Mouse (Mus musculus) cerebellum, adult 2 months (tissue): ENCODE measurements around the gene Rsrp1. TPM values are rescaled to one million over a fixed set of nuclear protein-coding genes. Genes with fewer than 3 reads are reported as not detected.

ENCODE experiments used
- DNase-seq, 2 experiments: peaks; one replicate each; pipeline ENCODE4 v3.0.0; 2021
- H3K27ac ChIP-seq: fragments of 200-500 bp; 2 replicates; pipeline ENCODE4 v1.5.1; 2012; ENCODE audit warnings: low read length, control low read depth, inconsistent platforms; ENCODE audit not compliant: insufficient read depth
- H3K27me3 ChIP-seq: fragments of 200-500 bp; 2 replicates; pipeline ENCODE4 v1.6.1; 2012; ENCODE audit warnings: inconsistent platforms, mild to moderate bottlenecking, low read length, moderate library complexity; ENCODE audit not compliant: control insufficient read depth, insufficient read depth
- H3K4me1 ChIP-seq: fragments of 200-500 bp; 2 replicates; pipeline ENCODE4 v1.6.1; 2011; ENCODE audit warnings: low read length; ENCODE audit not compliant: control insufficient read depth, insufficient read depth
- H3K4me3 ChIP-seq: fragments of 200-500 bp; replicated peaks from 2 replicates; pipeline ENCODE3; 2011; ENCODE audit warnings: mild to moderate bottlenecking, low read depth, low read length, control low read depth; ENCODE audit not compliant: insufficient read depth
- CTCF ChIP-seq: fragments of 200-500 bp; IDR thresholded peaks from 2 replicates; pipeline ENCODE4 v1.5.1; 2011; ENCODE audit warnings: low read depth, mild to moderate bottlenecking, control low read depth, low read length, moderate library complexity, borderline replicate concordance; ENCODE audit not compliant: insufficient read depth
- POLR2A ChIP-seq: fragments of 200-500 bp; IDR thresholded peaks from 2 replicates; pipeline ENCODE4 v1.6.1; 2011; ENCODE audit warnings: low read length, control low read depth, borderline replicate concordance; ENCODE audit not compliant: insufficient read depth
- WGBS: fragments of 180-500 bp; shearing (Covaris S2); methylation state at CpG from one replicate; pipeline ENCODE4 v1.1.7; 2018; 5-methylcytosine and 5-hydroxymethylcytosine counted together
- polyA plus RNA-seq: library from polyadenylated mRNA; depleted of rRNA; stranded (reverse); fragments of >200 nt; gene quantifications from 2 replicates; pipeline ENCODE4 v1.2.3, GENCODE M21; 2012; rRNA removed

Rsrp1 gene
- polyA plus RNA-seq, result 478 and 508 TPM in 2 replicates

- WGBS, result under 1% methylated on average over 64 of the region's 64 CpGs
- TF ChIP-seq CTCF (no peak), POLR2A (peak; percentile 100)
- no peaks in the 10 kb centered on the region for H3K27me3 ChIP-seq
These were observed at the start of gene Rsrp1 for GRCm38 (mm10) chr4:134923258-134924018. Rsrp1 (plus strand) TSS chr4:134923592.

GRCm38 (mm10) chr4:134876171-134876570, 47.2 kb upstream of the Rsrp1 start:
- 0 out of 2 replicates have a peak, but pooled peaks cover 4% of the 10 kb centered on the region for H3K4me1 ChIP-seq
- 87% methylated on average over 9 of the region's 9 CpGs for WGBS
- DNase-seq, result no peak
- TF ChIP-seq CTCF (no peak), POLR2A (no peak)
- H3K4me3 ChIP-seq, result no peak overlapping the region
- no peaks in the 10 kb centered on the region for H3K27me3 ChIP-seq
- no peak overlapping the region for H3K27ac ChIP-seq

More at GRCm38 (mm10) chr4:134923258-134924018, at the start of gene Rsrp1:
- Histone ChIP-seq H3K27ac (peak within 1 kb of the TSS; percentile 98), H3K4me3 (peak within 1 kb of the TSS; percentile 91), H3K4me1 (peaks cover 7% of the 10 kb centered on the region; the same call in 1 of the 2 replicates)
- DNase-seq, result peak; percentile 99

GRCm38 (mm10) chr4:134879410-134879981, 43.9 kb upstream of the Rsrp1 start:
- 2% methylated on average over 17 of the region's 17 CpGs for WGBS
- TF ChIP-seq CTCF (peak; percentile 75), POLR2A (no peak)
- Histone ChIP-seq H3K27ac (no peak overlapping the region), H3K27me3 (no peaks in the 10 kb centered on the region), H3K4me3 (peak overlapping the region; percentile 48), H3K4me1 (0 out of 2 replicates have a peak, but pooled peaks cover 4% of the 10 kb centered on the region)
- peak; percentile 65 to 79 for DNase-seq

GRCm38 (mm10) chr4:134880041-134880440, 43.4 kb upstream of the Rsrp1 start:
- no peaks in the 10 kb centered on the region for H3K27me3 ChIP-seq
- H3K4me1 ChIP-seq, result 0 out of 2 replicates have a peak, but pooled peaks cover 4% of the 10 kb centered on the region
- no peak overlapping the region for H3K4me3 ChIP-seq
- no peak overlapping the region for H3K27ac ChIP-seq
- TF ChIP-seq POLR2A (no peak), CTCF (peak; percentile 62; the same call in 1 of the 2 replicates)
- WGBS, result 47% methylated on average over 6 of the region's 6 CpGs
- no peak for DNase-seq

GRCm38 (mm10) chr4:134883266-134883665, 40.1 kb upstream of the Rsrp1 start:
- Histone ChIP-seq H3K4me3 (no peak overlapping the region), H3K27ac (no peak overlapping the region), H3K4me1 (0 out of 2 replicates have a peak, but pooled peaks cover 4% of the 10 kb centered on the region), H3K27me3 (no peaks in the 10 kb centered on the region)
- 38% methylated on average over 7 of the region's 7 CpGs for WGBS
- DNase-seq, result peak in 1 of 2 experiments; percentile 30
- peak; percentile 50; the same call in 1 of the 2 replicates for TF ChIP-seq CTCF
- no peak for TF ChIP-seq POLR2A

- H3K4me1 ChIP-seq, result 0 out of 2 replicates have a peak, but pooled peaks cover 4% of the 10 kb centered on the region
- no peak for DNase-seq
- H3K4me3 ChIP-seq, result no peak overlapping the region
- no peaks in the 10 kb centered on the region for H3K27me3 ChIP-seq
- no peak for TF ChIP-seq POLR2A
- TF ChIP-seq CTCF, result no peak
- WGBS, result 75% methylated on average over 10 of the region's 10 CpGs
- no peak overlapping the region for H3K27ac ChIP-seq
These were observed 39.6 kb upstream of the Rsrp1 start for GRCm38 (mm10) chr4:134883808-134884207.

GRCm38 (mm10) chr4:134884364-134884763, 39.0 kb upstream of the Rsrp1 start:
- Histone ChIP-seq H3K4me3 (no peak overlapping the region), H3K4me1 (0 out of 2 replicates have a peak, but pooled peaks cover 4% of the 10 kb centered on the region), H3K27me3 (no peaks in the 10 kb centered on the region), H3K27ac (no peak overlapping the region)
- no peak for DNase-seq
- 75% methylated on average over 4 of the region's 4 CpGs for WGBS
- TF ChIP-seq CTCF, result no peak
- TF ChIP-seq POLR2A, result no peak

GRCm38 (mm10) chr4:134892096-134892495, 31.3 kb upstream of the Rsrp1 start:
- Histone ChIP-seq H3K27me3 (no peaks in the 10 kb centered on the region), H3K4me1 (peaks cover 3% of the 10 kb centered on the region; the same call in 1 of the 2 replicates), H3K27ac (no peak overlapping the region), H3K4me3 (no peak overlapping the region)
- TF ChIP-seq CTCF (peak; percentile 52; the same call in 1 of the 2 replicates), POLR2A (no peak)
- 8% methylated on average over 6 of the region's 6 CpGs for WGBS
- peak; percentile 71 to 79 for DNase-seq
